Mouse (Mus musculus): Measurements from ENCODE around the gene Crnkl1.

Gene Crnkl1

GRCm38 (mm10) chr2:145874879-145875482, 59.8 kb downstream of the Crnkl1 start:
- no peak for DNase-seq (ENCODE audit: low spot score)

GRCm38 (mm10) chr2:145873953-145874352, 60.9 kb downstream of the Crnkl1 start:
- DNase-seq (ENCODE audit: low spot score), result no peak

GRCm38 (mm10) chr2:145872099-145872498, 62.7 kb downstream of the Crnkl1 start:
- no peak for DNase-seq (ENCODE audit: low spot score)

GRCm38 (mm10) chr2:145871308-145871707, 63.5 kb downstream of the Crnkl1 start:
- no peak for DNase-seq (ENCODE audit: low spot score)

Measured in layer of hippocampus, adult 9-10 months (tissue).